Mouse (Mus musculus) lung, postnatal 4 days (tissue): ENCODE measurements around the gene Rnf222.
A peak's percentile ranks its signal among the peaks of the same experiment; 100 is the strongest.

Source experiments
- DNase-seq, 2 experiments: peaks; one replicate each; pipeline ENCODE4 v3.0.0; 2021

The Rnf222 gene

GRCm38 (mm10) chr11:68888253-68888652 lies at the start of gene Rnf222:
TSS of gene Rnf222 (plus strand) at chr11:68888553.
- DNase-seq = no peak

- no peak for DNase-seq
Observed at GRCm38 (mm10) chr11:68839606-68840005, 48.7 kb upstream of the Rnf222 start.

GRCm38 (mm10) chr11:68850862-68851261 lies 37.5 kb upstream of the Rnf222 start:
- no peak for DNase-seq

GRCm38 (mm10) chr11:68851644-68852485 lies 36.5 kb upstream of the Rnf222 start:
- no peak for DNase-seq

- peak; percentile 82 to 88 for DNase-seq
Observed at GRCm38 (mm10) chr11:68852486-68852901, 35.9 kb upstream of the Rnf222 start.

- peak; percentile 100 for DNase-seq
Observed at GRCm38 (mm10) chr11:68852932-68853409, 35.4 kb upstream of the Rnf222 start.

GRCm38 (mm10) chr11:68853611-68854401 lies 34.5 kb upstream of the Rnf222 start:
- DNase-seq = peak; percentile 70 to 84

- no peak for DNase-seq
Observed at GRCm38 (mm10) chr11:68854621-68855020, 33.7 kb upstream of the Rnf222 start.

GRCm38 (mm10) chr11:68857329-68857728 lies 31.0 kb upstream of the Rnf222 start:
- DNase-seq = no peak

- no peak for DNase-seq
Observed at GRCm38 (mm10) chr11:68859943-68860593, 28.3 kb upstream of the Rnf222 start.

GRCm38 (mm10) chr11:68862260-68862659 lies 26.1 kb upstream of the Rnf222 start:
- no peak for DNase-seq

- peak; percentile 30 to 47 for DNase-seq
Observed at GRCm38 (mm10) chr11:68863631-68864091, 24.7 kb upstream of the Rnf222 start.

GRCm38 (mm10) chr11:68864544-68865189 lies 23.7 kb upstream of the Rnf222 start:
- peak; percentile 87 to 90 for DNase-seq

- DNase-seq = no peak
Observed at GRCm38 (mm10) chr11:68871277-68871676, 17.1 kb upstream of the Rnf222 start.

GRCm38 (mm10) chr11:68871748-68872147 lies 16.6 kb upstream of the Rnf222 start, which contains the start of gene Ndel1:
TSS of gene Ndel1 (minus strand) at chr11:68871858.
- DNase-seq = peak; percentile 84 to 89

- peak in 1 of 2 experiments; percentile 79 for DNase-seq
Observed at GRCm38 (mm10) chr11:68874841-68875240, 13.5 kb upstream of the Rnf222 start.

- DNase-seq = no peak
Observed at GRCm38 (mm10) chr11:68878811-68879210, 9.5 kb upstream of the Rnf222 start.

- DNase-seq = no peak
Observed at GRCm38 (mm10) chr11:68882107-68882506, 6.2 kb upstream of the Rnf222 start.

GRCm38 (mm10) chr11:68883843-68884242 lies 4.5 kb upstream of the Rnf222 start:
- no peak for DNase-seq

- DNase-seq = no peak
Observed at GRCm38 (mm10) chr11:68884368-68884767, 4.0 kb upstream of the Rnf222 start.

- DNase-seq = no peak
Observed at GRCm38 (mm10) chr11:68886091-68886490, 2.3 kb upstream of the Rnf222 start.

- no peak for DNase-seq
Observed at GRCm38 (mm10) chr11:68888653-68889052, 300 bp downstream of the Rnf222 start.
